Mouse (Mus musculus): ENCODE data around the gene Ntm.

DNA sequence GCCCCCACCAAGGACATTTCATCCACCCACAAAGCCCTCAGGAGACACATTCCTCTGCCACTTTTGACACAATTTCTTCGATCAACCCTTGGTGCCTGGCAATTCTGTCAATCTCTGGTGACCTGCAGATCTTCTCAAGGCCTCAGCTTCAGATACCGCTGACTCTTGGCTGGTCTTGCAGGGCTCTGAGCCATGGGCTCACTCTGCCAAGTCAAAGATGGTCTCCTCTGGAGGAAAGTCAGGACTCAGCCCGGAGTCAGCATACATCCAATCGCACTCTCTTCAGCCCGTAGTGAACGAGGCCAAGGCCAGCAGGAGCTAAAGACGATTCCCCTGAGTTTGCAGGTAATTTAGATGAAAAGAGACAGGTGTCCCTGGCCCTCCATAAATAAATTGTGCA lies 299.7 kb downstream of the Ntm start:
- TF ChIP-seq CTCF (IDR thresholded peaks at IDR 0.05; ENCODE audit: control insufficient read depth, insufficient read depth, insufficient read length) = no peak
- no peak for TF ChIP-seq MYOD1 (IDR thresholded peaks at IDR 0.05; ENCODE audit: control insufficient read depth, insufficient read length, low read depth)
- TF ChIP-seq MAX (IDR thresholded peaks at IDR 0.05) = no peak

All from C2C12 (cell line).